Mouse (Mus musculus) limb, embryonic 14.5 days (tissue): Measurements from ENCODE around the gene Nostrin. TPM values are rescaled to one million over a fixed set of nuclear protein-coding genes. Genes with fewer than 3 reads are reported as not detected.

ENCODE experiments used
- ATAC-seq: fragments of 200-750 bp; cut with Nextera tagmentation; 2 replicates; pipeline ENCODE4 v1.8.0; 2017; ENCODE audit warnings: low read depth, moderate number of reproducible peaks, moderate TSS enrichment; ENCODE audit not compliant: low FRiP score
- DNase-seq: peaks from one replicate; pipeline ENCODE4 v3.0.0-alpha.2; 2015; ENCODE audit warnings: low spot score
- H3K27ac ChIP-seq: fragments of 300-500 bp; sonication (generic); replicated peaks from 2 replicates; pipeline ENCODE4 v1.5.1; 2014; ENCODE audit warnings: low read depth, mild to moderate bottlenecking, low read length, moderate library complexity, mixed read lengths
- H3K27me3 ChIP-seq: fragments of 300-500 bp; sonication (generic); 2 replicates; pipeline ENCODE4 v1.6.1; 2014; ENCODE audit warnings: low read length, mixed read lengths; ENCODE audit not compliant: control insufficient read depth, insufficient read depth
- H3K36me3 ChIP-seq: fragments of 300-500 bp; sonication (generic); 2 replicates; pipeline ENCODE4 v1.6.1; 2014; ENCODE audit warnings: mild to moderate bottlenecking, low read length, moderate library complexity, mixed read lengths; ENCODE audit not compliant: control insufficient read depth, insufficient read depth
- H3K4me1 ChIP-seq: fragments of 300-500 bp; sonication (generic); 2 replicates; pipeline ENCODE4 v1.6.1; 2014; ENCODE audit warnings: antibody characterized with exemption, low read length, mixed read lengths; ENCODE audit not compliant: control insufficient read depth, insufficient read depth
- H3K4me2 ChIP-seq: fragments of 300-500 bp; sonication (generic); replicated peaks from 2 replicates; pipeline ENCODE4 v1.6.1; 2014; ENCODE audit warnings: low read depth, mild to moderate bottlenecking, low read length, moderate library complexity; ENCODE audit not compliant: severe bottlenecking
- H3K4me3 ChIP-seq: fragments of 300-500 bp; sonication (generic); replicated peaks from 2 replicates; pipeline ENCODE4 v1.5.1; 2014; ENCODE audit warnings: low read length
- H3K9ac ChIP-seq: fragments of 300-500 bp; sonication (generic); 2 replicates; pipeline ENCODE4 v1.6.1; 2014; ENCODE audit warnings: mild to moderate bottlenecking, low read depth, low read length, moderate library complexity; ENCODE audit not compliant: severe bottlenecking
- H3K9me3 ChIP-seq: fragments of 300-500 bp; sonication (generic); 2 replicates; pipeline ENCODE4 v1.6.1; 2016; ENCODE audit warnings: low read length; ENCODE audit not compliant: control insufficient read depth
- POLR2A ChIP-seq: fragments of 200-500 bp; IDR thresholded peaks from 2 replicates; pipeline ENCODE4 v1.8.0; 2012; ENCODE audit warnings: inconsistent platforms, mild to moderate bottlenecking, moderate library complexity, borderline replicate concordance; ENCODE audit not compliant: insufficient read depth, insufficient read length; ENCODE audit errors: extremely low read depth
- WGBS: fragments of 180-500 bp; shearing (Covaris S2); extraction: QIAGEN DNeasy Blood & Tissue Kit; methylation state at CpG from one replicate; pipeline ENCODE4 v1.1.7; 2014; 5-methylcytosine and 5-hydroxymethylcytosine counted together
- polyA plus RNA-seq, 2 experiments: library from polyadenylated mRNA; depleted of rRNA in 1 of 2; stranded (reverse) in 1 of 2; unstranded in 1 of 2; fragments of >200 nt; fragmentation: Nextera tagmentation in 1 of 2; extraction: Ambion mirVana in 1 of 2; gene quantifications; 2 replicates each; pipeline versions ENCODE4 v1.2.1 to v1.2.3; 2012 to 2014

Nostrin gene
- polyA plus RNA-seq, 2 experiments, result 0.45 to 0.80 TPM

DNA sequence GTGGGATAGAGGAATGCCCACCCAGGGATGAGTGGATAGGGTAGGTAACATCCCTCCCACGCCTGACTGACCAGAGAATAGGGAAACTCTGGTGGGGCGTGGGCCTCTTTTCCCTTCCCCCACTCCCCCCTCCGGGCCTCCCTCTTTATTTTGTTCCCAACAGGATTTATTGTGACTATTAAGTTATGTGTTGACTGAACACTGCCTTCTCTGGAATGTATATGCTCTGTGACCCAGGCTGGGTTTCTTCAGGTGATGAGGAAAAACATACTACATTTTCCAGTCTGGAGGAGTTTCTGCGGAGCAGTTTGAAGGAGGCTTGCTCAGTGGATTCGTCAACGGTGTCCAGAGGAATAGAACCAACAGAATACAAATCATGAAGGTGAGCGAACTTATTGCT lies 75.2 kb downstream of the Nostrin start, which contains the start of gene G6pc2:
Gene G6pc2 (plus strand): TSS at position 301 of the 400 bp plus-strand sequence.
- no peak for ATAC-seq
- TF ChIP-seq POLR2A, result no peak
- 75% methylated on average over 7 of the region's 7 CpGs for WGBS

GRCm38 (mm10) chr2:69212652-69213051 lies 77.1 kb downstream of the Nostrin start:
- WGBS, result 59% methylated on average over 10 of the region's 10 CpGs
- no peaks in the 10 kb centered on the region for H3K9me3 ChIP-seq
- no peak for TF ChIP-seq POLR2A
- no peak overlapping the region for H3K4me2 ChIP-seq
- DNase-seq (no peak), ATAC-seq (no peak)
- H3K36me3 ChIP-seq, result no peaks in the 10 kb centered on the region
- H3K9ac ChIP-seq, result no peak overlapping the region
- no peaks in the 10 kb centered on the region for H3K27me3 ChIP-seq
- H3K27ac ChIP-seq, result no peak overlapping the region
- H3K4me3 ChIP-seq, result no peak overlapping the region
- no peaks in the 10 kb centered on the region for H3K4me1 ChIP-seq

More for the DNA sequence above, 75.2 kb downstream of the Nostrin start, which contains the start of gene G6pc2:
- no peak within 1 kb of the TSS for H3K4me3 ChIP-seq
- no peak within 1 kb of the TSS for H3K9ac ChIP-seq
- no peaks in the 10 kb centered on the region for H3K27me3 ChIP-seq
- H3K4me2 ChIP-seq, result no peak within 1 kb of the TSS
- no peak for DNase-seq
- no peaks in the 10 kb centered on the region for H3K4me1 ChIP-seq
- H3K27ac ChIP-seq, result no peak within 1 kb of the TSS
- no peaks in the 10 kb centered on the region for H3K9me3 ChIP-seq
- no peaks in the 10 kb centered on the region for H3K36me3 ChIP-seq

- Histone ChIP-seq H3K4me3 (no peak overlapping the region), H3K9me3 (no peaks in the 10 kb centered on the region), H3K9ac (no peak overlapping the region), H3K27ac (no peak overlapping the region), H3K4me2 (no peak overlapping the region), H3K36me3 (no peaks in the 10 kb centered on the region), H3K4me1 (no peaks in the 10 kb centered on the region), H3K27me3 (no peaks in the 10 kb centered on the region)
- ATAC-seq, result no peak
- no peak for TF ChIP-seq POLR2A
- 69% methylated on average over 7 of the region's 7 CpGs for WGBS
- peak; percentile 19 for DNase-seq
Measured at GRCm38 (mm10) chr2:69215242-69215641, 79.6 kb downstream of the Nostrin start.

GRCm38 (mm10) chr2:69221868-69222416 lies 86.3 kb downstream of the Nostrin start:
- no peak overlapping the region for H3K4me2 ChIP-seq
- no peak overlapping the region for H3K4me3 ChIP-seq
- DNase-seq, result no peak
- no peak for ATAC-seq
- H3K4me1 ChIP-seq, result no peaks in the 10 kb centered on the region
- no peak for TF ChIP-seq POLR2A
- WGBS, result 72% methylated on average over 5 of the region's 5 CpGs
- no peaks in the 10 kb centered on the region for H3K9me3 ChIP-seq
- no peak overlapping the region for H3K27ac ChIP-seq
- H3K36me3 ChIP-seq, result no peaks in the 10 kb centered on the region
- no peak overlapping the region for H3K9ac ChIP-seq
- no peaks in the 10 kb centered on the region for H3K27me3 ChIP-seq

DNA sequence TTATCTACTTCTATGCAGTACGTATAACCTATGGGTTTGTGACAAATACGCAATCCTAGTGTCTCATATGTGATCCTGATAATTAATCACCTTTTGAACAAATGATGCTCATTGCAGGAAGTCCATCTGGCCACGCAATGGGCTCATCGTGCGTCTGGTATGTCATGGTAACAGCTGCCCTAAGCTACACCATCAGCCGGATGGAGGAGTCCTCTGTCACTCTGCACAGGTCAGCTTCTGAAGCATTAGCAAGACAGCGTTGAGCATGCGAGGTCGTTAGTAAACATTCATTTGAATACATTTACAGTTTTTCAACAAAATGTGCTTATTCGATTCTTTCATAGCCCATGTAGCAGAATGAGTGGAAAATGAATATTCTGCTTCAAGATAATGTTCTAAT lies 87.2 kb downstream of the Nostrin start:
- Histone ChIP-seq H3K36me3 (no peaks in the 10 kb centered on the region), H3K9me3 (no peaks in the 10 kb centered on the region), H3K4me3 (no peak overlapping the region), H3K27ac (no peak overlapping the region), H3K9ac (no peak overlapping the region), H3K4me1 (no peaks in the 10 kb centered on the region), H3K27me3 (no peaks in the 10 kb centered on the region), H3K4me2 (no peak overlapping the region)
- ATAC-seq (no peak), DNase-seq (no peak)
- 81% methylated on average over 10 of the region's 10 CpGs for WGBS
- no peak for TF ChIP-seq POLR2A
